Mouse (Mus musculus) bone marrow, adult 2 months (tissue): ENCODE results near the gene Rnaset2b.
"Not testable (repeated sequence)": the region's sequence is repeated elsewhere in the genome, so short reads cannot be mapped to it uniquely, and the experiment has no call there.

Experiments
- CTCF ChIP-seq: fragments of 200-500 bp; IDR thresholded peaks from 2 replicates; pipeline ENCODE4 v1.5.1; 2011; ENCODE audit warnings: low read length, control low read depth; ENCODE audit not compliant: control insufficient read depth, insufficient read depth
- POLR2A ChIP-seq: fragments of 200-500 bp; IDR thresholded peaks from 2 replicates; pipeline ENCODE4 v1.6.1; 2011; ENCODE audit warnings: low read depth, mild to moderate bottlenecking, control low read depth, low read length, borderline replicate concordance; ENCODE audit not compliant: control insufficient read depth

DNA sequence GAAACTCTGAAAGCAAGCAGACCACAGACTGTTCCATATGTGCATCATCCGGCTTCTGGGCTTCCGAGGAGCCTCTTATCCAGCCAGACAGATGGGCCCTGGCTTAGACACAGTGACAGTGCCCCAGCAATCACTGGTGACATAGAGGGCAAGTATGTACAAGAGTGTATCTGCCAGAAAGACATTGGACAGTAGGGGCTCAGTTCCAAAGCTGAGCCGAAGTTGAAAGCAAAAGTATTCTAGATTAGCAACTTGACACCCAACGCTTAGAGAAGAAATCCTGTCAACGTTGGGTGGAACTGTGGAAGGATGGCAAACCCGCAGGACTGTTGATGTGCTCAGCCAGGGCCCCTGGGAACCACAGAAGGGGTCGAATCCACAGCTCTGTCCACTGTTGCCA, 59.8 kb downstream of the Rnaset2b start:
- TF ChIP-seq POLR2A, CTCF: not testable (repeated sequence)
